Mouse (Mus musculus) testis, adult 2 months (tissue): ENCODE measurements around the gene Slc22a15. TPM values are rescaled to one million over a fixed set of nuclear protein-coding genes. Genes with fewer than 3 reads are reported as not detected.

Experiments used
- H3K27ac ChIP-seq: fragments of 200-500 bp; 2 replicates; pipeline ENCODE4 v1.5.1; 2012; ENCODE audit warnings: low read depth, low read length; ENCODE audit not compliant: control insufficient read depth, insufficient read depth
- H3K27me3 ChIP-seq: fragments of 200-500 bp; 2 replicates; pipeline ENCODE4 v1.6.1; 2012; ENCODE audit warnings: mild to moderate bottlenecking, low read length, moderate library complexity; ENCODE audit not compliant: control insufficient read depth, insufficient read depth
- H3K36me3 ChIP-seq: fragments of 200-500 bp; 2 replicates; pipeline ENCODE4 v1.6.1; 2012; ENCODE audit warnings: mild to moderate bottlenecking, low read length; ENCODE audit not compliant: control insufficient read depth, insufficient read depth
- H3K4me1 ChIP-seq: fragments of 200-500 bp; 2 replicates; pipeline ENCODE4 v1.6.1; 2012; ENCODE audit warnings: low read length; ENCODE audit not compliant: control insufficient read depth, insufficient read depth
- H3K4me3 ChIP-seq: fragments of 200-500 bp; 2 replicates; pipeline ENCODE4 v1.5.1; 2012; ENCODE audit warnings: low read depth, mild to moderate bottlenecking, low read length, moderate library complexity, mixed read lengths; ENCODE audit not compliant: control insufficient read depth
- CTCF ChIP-seq: fragments of 200-500 bp; IDR thresholded peaks from 2 replicates; pipeline ENCODE4 v1.5.1; 2012; ENCODE audit warnings: low read depth, mild to moderate bottlenecking, inconsistent platforms, low read length, moderate library complexity; ENCODE audit not compliant: control insufficient read depth, insufficient read depth, insufficient replicate concordance
- POLR2A ChIP-seq: fragments of 200-500 bp; IDR thresholded peaks from 2 replicates; pipeline ENCODE4 v1.6.1; 2012; ENCODE audit warnings: low read depth, mild to moderate bottlenecking, inconsistent platforms, low read length, moderate library complexity; ENCODE audit not compliant: control insufficient read depth
- polyA plus RNA-seq: library from polyadenylated mRNA; depleted of rRNA; stranded (reverse); fragments of >200 nt; gene quantifications from 2 replicates; pipeline ENCODE4 v1.2.3, GENCODE M21; 2012

Slc22a15 gene
- polyA plus RNA-seq, 1 experiment = 54.7 TPM

DNA sequence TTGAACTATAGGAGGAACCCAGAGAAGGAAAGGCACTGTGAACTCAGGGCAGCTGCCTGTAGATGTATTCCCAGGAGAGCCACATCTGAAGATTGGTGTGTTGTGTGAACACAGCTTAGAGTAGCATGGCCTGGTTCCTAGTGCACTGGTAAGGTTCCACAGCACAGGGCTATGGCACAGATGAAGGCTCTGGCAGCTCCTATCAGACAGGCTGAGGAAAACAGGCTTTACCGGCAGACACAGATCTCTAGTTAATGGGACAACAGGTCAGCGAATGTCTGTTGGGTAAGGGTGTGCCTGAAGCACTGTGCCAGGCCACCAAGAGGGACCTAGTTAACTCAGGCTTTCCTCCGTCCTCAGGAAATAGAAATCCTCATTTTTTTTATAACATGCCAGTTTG, 87.3 kb downstream of the Slc22a15 start:
- H3K27me3 ChIP-seq = no peaks in the 10 kb centered on the region
- TF ChIP-seq CTCF (no peak), POLR2A (no peak)
- H3K4me3 ChIP-seq = no peak overlapping the region
- H3K36me3 ChIP-seq = no peaks in the 10 kb centered on the region
- H3K27ac ChIP-seq = no peak overlapping the region
- H3K4me1 ChIP-seq = no peaks in the 10 kb centered on the region; the same call in 1 of the 2 replicates

DNA sequence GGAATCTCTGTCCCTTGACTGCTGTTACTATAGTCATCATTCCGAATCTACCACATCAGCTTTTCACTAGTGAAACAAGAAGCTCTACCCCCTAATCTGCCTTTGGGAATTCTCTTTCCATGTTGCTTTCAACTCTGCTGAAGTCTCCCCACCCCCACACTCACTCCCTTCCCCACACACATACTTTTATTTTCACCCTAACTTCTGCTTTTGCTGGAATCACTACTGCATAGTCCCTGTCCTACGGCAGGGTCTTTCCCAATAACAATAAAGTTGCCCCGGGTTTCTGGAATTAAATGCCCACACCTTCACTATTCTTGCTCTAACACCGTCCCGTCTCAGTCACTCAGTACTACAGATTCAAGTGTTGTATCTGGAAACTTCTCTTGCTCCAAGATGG, 87.7 kb downstream of the Slc22a15 start:
- Histone ChIP-seq H3K36me3 (no peaks in the 10 kb centered on the region), H3K27ac (no peak overlapping the region), H3K4me3 (no peak overlapping the region), H3K4me1 (peaks cover 1% of the 10 kb centered on the region; the same call in 1 of the 2 replicates), H3K27me3 (no peaks in the 10 kb centered on the region)
- TF ChIP-seq POLR2A (no peak), CTCF (no peak)

DNA sequence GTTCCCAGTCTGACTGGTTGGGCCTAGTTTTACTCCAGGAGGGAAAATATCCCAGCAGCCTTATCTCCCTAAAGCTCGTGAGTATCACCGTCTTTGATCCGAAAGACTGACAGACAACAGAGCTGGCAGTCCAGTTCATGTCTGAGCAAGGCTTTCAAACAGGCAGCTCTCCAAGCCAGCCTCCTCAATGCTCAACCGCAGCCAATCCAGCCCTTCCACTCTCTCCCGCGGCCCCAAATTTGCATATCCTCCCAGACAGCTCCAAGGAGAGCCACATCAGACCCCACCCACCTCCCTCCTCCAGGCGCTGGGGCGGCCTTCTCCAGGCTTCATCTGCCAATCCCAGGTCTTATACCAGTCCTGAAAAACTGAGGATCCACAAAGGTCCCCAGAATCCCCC, 88.2 kb downstream of the Slc22a15 start:
- TF ChIP-seq CTCF = no peak
- no peak for TF ChIP-seq POLR2A
- Histone ChIP-seq H3K4me1 (peaks cover 2% of the 10 kb centered on the region; the same call in 1 of the 2 replicates), H3K36me3 (no peaks in the 10 kb centered on the region), H3K27ac (no peak overlapping the region), H3K27me3 (no peaks in the 10 kb centered on the region), H3K4me3 (no peak overlapping the region)

DNA sequence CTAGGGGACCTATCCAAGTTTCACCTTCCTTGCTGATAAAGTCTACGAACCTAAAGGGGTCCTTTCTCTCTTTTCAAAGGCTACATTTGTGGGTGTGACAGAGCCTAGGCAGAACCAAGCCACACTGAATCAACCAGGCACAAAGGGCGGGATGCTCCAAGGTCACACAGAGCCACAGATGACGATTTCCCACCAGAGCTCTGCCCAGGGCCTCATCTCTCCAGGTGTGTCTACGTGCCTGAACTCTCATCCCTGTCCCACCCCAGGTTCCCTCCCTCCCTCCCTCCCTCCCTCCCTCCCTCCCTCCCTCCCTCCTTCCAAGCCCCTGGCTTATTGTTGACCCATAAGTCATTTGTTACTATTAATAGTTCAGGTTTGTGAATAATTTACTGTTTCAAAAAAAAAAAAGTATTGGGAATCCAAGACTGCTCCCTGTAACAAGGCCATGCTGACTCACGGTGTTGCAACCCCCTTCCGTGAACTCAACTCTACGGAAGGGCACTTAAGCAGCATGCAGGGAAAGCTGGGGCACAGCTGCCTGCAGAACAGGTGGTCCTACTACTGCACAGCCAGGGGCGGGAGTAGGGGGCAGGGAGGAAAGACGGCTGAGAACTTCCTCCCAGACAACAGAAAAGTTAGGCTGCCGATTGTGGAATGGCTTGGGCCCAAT, 92.9 kb downstream of the Slc22a15 start:
- no peak overlapping the region for H3K27ac ChIP-seq
- TF ChIP-seq CTCF = no peak
- TF ChIP-seq POLR2A = no peak

GRCm38 (mm10) chr3:101829881-101830616, 94.2 kb downstream of the Slc22a15 start:
- H3K36me3 ChIP-seq = no peaks in the 10 kb centered on the region

More for the DNA sequence above, 92.9 kb downstream of the Slc22a15 start:
- Histone ChIP-seq H3K4me3 (no peak overlapping the region), H3K36me3 (no peaks in the 10 kb centered on the region), H3K27me3 (no peaks in the 10 kb centered on the region), H3K4me1 (peaks cover 2% of the 10 kb centered on the region; the same call in 1 of the 2 replicates)

GRCm38 (mm10) chr3:101828595-101828994, 95.7 kb downstream of the Slc22a15 start:
- no peak overlapping the region for H3K4me3 ChIP-seq
- no peak overlapping the region for H3K27ac ChIP-seq
- no peaks in the 10 kb centered on the region for H3K27me3 ChIP-seq
- H3K4me1 ChIP-seq = peaks cover 2% of the 10 kb centered on the region; the same call in 1 of the 2 replicates
- no peak for TF ChIP-seq CTCF
- TF ChIP-seq POLR2A = no peak
- H3K36me3 ChIP-seq = no peaks in the 10 kb centered on the region

More at GRCm38 (mm10) chr3:101829881-101830616, 94.2 kb downstream of the Slc22a15 start:
- no peaks in the 10 kb centered on the region for H3K27me3 ChIP-seq
- no peak overlapping the region for H3K27ac ChIP-seq
- H3K4me1 ChIP-seq = peaks cover 2% of the 10 kb centered on the region; the same call in 1 of the 2 replicates
- no peak for TF ChIP-seq CTCF
- TF ChIP-seq POLR2A = no peak
- no peak overlapping the region for H3K4me3 ChIP-seq

DNA sequence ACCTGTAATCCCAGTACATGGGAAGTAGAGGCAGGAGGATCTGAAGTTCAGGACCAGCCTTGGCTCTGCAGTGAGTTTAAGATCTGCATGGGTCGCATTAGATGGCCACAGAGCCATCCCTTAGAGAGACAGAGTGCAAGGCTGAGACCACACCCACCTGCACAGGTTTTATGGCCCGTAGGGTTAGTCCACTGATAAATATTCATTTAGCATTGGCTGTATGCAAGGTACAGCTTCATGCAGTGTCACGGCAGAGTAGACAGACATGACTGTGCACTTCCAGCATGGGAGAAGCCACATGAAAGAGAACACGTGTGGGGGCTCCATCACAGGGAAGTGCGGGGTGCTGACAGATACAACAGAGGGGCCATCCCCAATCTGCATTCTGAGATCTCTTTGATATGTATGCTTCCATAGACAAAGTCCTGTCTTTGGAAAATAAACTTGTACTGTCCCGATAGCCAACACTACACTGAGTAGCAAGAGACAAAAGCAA, 97.0 kb downstream of the Slc22a15 start:
- no peak for TF ChIP-seq POLR2A
- TF ChIP-seq CTCF = no peak
- no peaks in the 10 kb centered on the region for H3K36me3 ChIP-seq
- no peak overlapping the region for H3K27ac ChIP-seq
- H3K4me1 ChIP-seq = peaks cover 2% of the 10 kb centered on the region; the same call in 1 of the 2 replicates
- H3K27me3 ChIP-seq = no peaks in the 10 kb centered on the region
- H3K4me3 ChIP-seq = no peak overlapping the region
